ENCODE assay signal across 10 mouse cellular contexts in genomic region chr12:31213556-31213955, GRCm38 (mm10). TPM values are rescaled to one million over a fixed set of nuclear protein-coding genes. Genes with fewer than 3 reads are reported as not detected.
DNase-seq lines count a peak whose midpoint lies in the region; ATAC-seq and TF ChIP-seq lines count a peak whose summit lies in the region.
"Had no signal": no experiment of that assay in that cellular context is flagged by ENCODE, and none has a peak within 500 bp of the region (broad histone marks: within the 10 kb centered on the region; RNA-seq: fewer than 3 reads in every experiment).

No protein-coding gene starts in this region.

- no peak for TF ChIP-seq EP300 in heart, postnatal 0 days (IDR thresholded peaks at IDR 0.05; ENCODE audit: low read depth)
- no peak for TF ChIP-seq EP300 in lung, postnatal 0 days (IDR thresholded peaks at IDR 0.05)

- H3K27ac ChIP-seq in heart, postnatal 0 days (ENCODE audit: low read depth): peak overlapping the region; percentile 40
- H3K27ac ChIP-seq in lung, postnatal 0 days (ENCODE audit: low read length): no peak overlapping the region
- no peak overlapping the region for H3K27ac ChIP-seq in liver, embryonic 11.5 days (ENCODE audit: low read depth, low read length)
- H3K27ac ChIP-seq: lung, embryonic 15.5 days had no signal

- no peaks in the 10 kb centered on the region for H3K9me3 ChIP-seq in heart, postnatal 0 days (replicated peaks; ENCODE audit: control insufficient read depth, low read length)
- H3K9me3 ChIP-seq in lung, postnatal 0 days (ENCODE audit: low read length): no peaks in the 10 kb centered on the region
- no peaks in the 10 kb centered on the region for H3K9me3 ChIP-seq in liver, embryonic 11.5 days (ENCODE audit: control insufficient read depth, low read length)
- H3K9me3 ChIP-seq: lung, embryonic 15.5 days; stomach, embryonic 15.5 days had no signal

- H3K27me3 ChIP-seq in heart, postnatal 0 days (ENCODE audit: control insufficient read depth, insufficient read depth, low read length): no peaks in the 10 kb centered on the region
- H3K27me3 ChIP-seq in lung, postnatal 0 days (replicated peaks; ENCODE audit: insufficient read depth, low read length): no peaks in the 10 kb centered on the region
- H3K27me3 ChIP-seq in liver, embryonic 11.5 days (replicated peaks; ENCODE audit: control insufficient read depth, insufficient read depth, low read length): no peaks in the 10 kb centered on the region
- H3K27me3 ChIP-seq: lung, embryonic 15.5 days; stomach, embryonic 15.5 days had no signal

- H3K36me3 ChIP-seq in heart, postnatal 0 days (replicated peaks; ENCODE audit: control insufficient read depth, insufficient read depth, low read length): no peaks in the 10 kb centered on the region
- H3K36me3 ChIP-seq in lung, postnatal 0 days (ENCODE audit: insufficient read depth, low read length): no peaks in the 10 kb centered on the region
- H3K36me3 ChIP-seq in liver, embryonic 11.5 days (ENCODE audit: control insufficient read depth, insufficient read depth, low read length): no peaks in the 10 kb centered on the region
- H3K36me3 ChIP-seq: lung, embryonic 15.5 days; stomach, embryonic 15.5 days had no signal

- no peak for TF ChIP-seq CTCF in heart, postnatal 0 days (IDR thresholded peaks at IDR 0.05; ENCODE audit: low read depth)
- TF ChIP-seq CTCF in lung, postnatal 0 days (IDR thresholded peaks at IDR 0.05): no peak

- no peak overlapping the region for H3K9ac ChIP-seq in heart, postnatal 0 days (replicated peaks; ENCODE audit: low read depth, low read length)
- H3K9ac ChIP-seq in lung, postnatal 0 days (replicated peaks; ENCODE audit: low read depth): no peak overlapping the region
- H3K9ac ChIP-seq in liver, embryonic 11.5 days (ENCODE audit: low read depth, low read length): no peak overlapping the region
- H3K9ac ChIP-seq: lung, embryonic 15.5 days; stomach, embryonic 15.5 days had no signal

- peak; percentile 66 to 77 for DNase-seq in adrenal gland, adult (ENCODE audit: inconsistent age in 2 of 2, low spot score in 1 of 2)
- DNase-seq in adrenal gland, adult 8-10 months: no peak
- DNase-seq in left cerebral cortex, postnatal 25 days (ENCODE audit: low spot score in 2 of 2): peak; percentile 14 to 27
- DNase-seq in left cerebral cortex, adult 11 months (ENCODE audit: low spot score): no peak
- peak; percentile 57 for DNase-seq in heart, postnatal 0 days (ENCODE audit: low spot score)
- peak; percentile 43 for DNase-seq in lung, postnatal 0 days (ENCODE audit: low spot score)
- no peak for DNase-seq in spleen, postnatal 14 days (ENCODE audit: low spot score in 2 of 2)
- no peak for DNase-seq in liver, embryonic 11.5 days (ENCODE audit: low spot score)

- intact Hi-C loops in left cerebral cortex, postnatal 25 days (cut with DNase I): no loop called here

- H3K4me1 ChIP-seq in heart, postnatal 0 days (ENCODE audit: control insufficient read depth, insufficient read depth): peaks cover 19% of the 10 kb centered on the region
- peaks cover 8% of the 10 kb centered on the region; the same call in 1 of the 2 replicates for H3K4me1 ChIP-seq in lung, postnatal 0 days (ENCODE audit: insufficient read depth, low read depth, low read length)
- H3K4me1 ChIP-seq in liver, embryonic 11.5 days (replicated peaks; ENCODE audit: control insufficient read depth, insufficient read depth, low read length): no peaks in the 10 kb centered on the region

- 17% methylated on average over 7 of the region's 7 CpGs for WGBS in heart, postnatal 0 days
- 27% methylated on average over 7 of the region's 7 CpGs for WGBS in lung, postnatal 0 days
- 85% methylated on average over 7 of the region's 7 CpGs for WGBS in liver, embryonic 11.5 days

- H3K4me3 ChIP-seq in heart, postnatal 0 days (ENCODE audit: low read depth, low read length): no peak overlapping the region
- no peak overlapping the region for H3K4me3 ChIP-seq in lung, postnatal 0 days (ENCODE audit: low read depth, low read length)
- no peak overlapping the region for H3K4me3 ChIP-seq in liver, embryonic 11.5 days (ENCODE audit: low read depth, low read length)
- H3K4me3 ChIP-seq: lung, embryonic 15.5 days; stomach, embryonic 15.5 days had no signal

- no peak overlapping the region for H3K4me2 ChIP-seq in heart, postnatal 0 days (ENCODE audit: low read depth, low read length)
- H3K4me2 ChIP-seq in lung, postnatal 0 days (replicated peaks; ENCODE audit: low read depth, low read length): no peak overlapping the region
- no peak overlapping the region for H3K4me2 ChIP-seq in liver, embryonic 11.5 days
- H3K4me2 ChIP-seq: lung, embryonic 15.5 days; stomach, embryonic 15.5 days had no signal

- ATAC-seq in heart, postnatal 0 days (ENCODE audit: insufficient read depth, low read depth): no peak
- peak; percentile 43; the same call in 1 of the 2 replicates for ATAC-seq in lung, postnatal 0 days
- ATAC-seq in liver, embryonic 11.5 days (replicated peaks; ENCODE audit: low FRiP score): no peak

RNA-seq across cellular contexts. Expression of gene Gm6993, which starts 27.0 kb away (rescaled TPM):
- not detected for total RNA-seq in adrenal gland, adult 8-10 months (2022)
- total RNA-seq in left cerebral cortex, postnatal 25 days (2021): not detected
- total RNA-seq in heart, postnatal 0 days (2014; rRNA removed; ENCODE audit: low replicate concordance): not detected in 2 replicates
- not detected in 2 replicates for polyA plus RNA-seq in heart, postnatal 0 days (2015; fragmentation: Nextera tagmentation; extraction: Ambion mirVana)
- polyA plus RNA-seq in lung, postnatal 0 days (2015; fragmentation: Nextera tagmentation; extraction: Ambion mirVana): not detected in 2 replicates
- polyA plus RNA-seq in liver, embryonic 11.5 days (2014; fragmentation: Nextera tagmentation; extraction: Ambion mirVana): not detected in 2 replicates
- polyA plus RNA-seq: lung, embryonic 15.5 days; stomach, embryonic 15.5 days had no signal

RNA-seq across cellular contexts. Expression of gene Lamb1, which starts 51.5 kb away (rescaled TPM):
- total RNA-seq in adrenal gland, adult 8-10 months (2022): 100 to 1,000 TPM; 109 to 247 (median 188) TPM
- 10 to 100 TPM; 17.4 to 18.8 TPM for total RNA-seq in left cerebral cortex, postnatal 25 days (2021)
- total RNA-seq in heart, postnatal 0 days (2014; rRNA removed; ENCODE audit: low replicate concordance): 189 TPM in 2 replicates
- polyA plus RNA-seq in heart, postnatal 0 days (2015; fragmentation: Nextera tagmentation; extraction: Ambion mirVana): 53.2 and 60.8 TPM in 2 replicates
- 54.8 and 56.0 TPM in 2 replicates for polyA plus RNA-seq in lung, postnatal 0 days (2015; fragmentation: Nextera tagmentation; extraction: Ambion mirVana)
- 16.2 and 17.0 TPM in 2 replicates for polyA plus RNA-seq in liver, embryonic 11.5 days (2014; fragmentation: Nextera tagmentation; extraction: Ambion mirVana)

Comparison
In these comparisons a context has a peak if more than half of its experiments do, and no peak if none do; other contexts are left out.
1. DNase-seq: peak in adrenal gland, adult (2 of 2), left cerebral cortex, postnatal 25 days (2 of 2), heart, postnatal 0 days (single experiment) and lung, postnatal 0 days (single experiment); none in adrenal gland, adult 8-10 months (single experiment), left cerebral cortex, adult 11 months (single experiment), spleen, postnatal 14 days (0 of 2) and liver, embryonic 11.5 days (single experiment).